Mouse (Mus musculus) cortical plate, adult 2 months (tissue): ENCODE measurements at regions not wholly inside any gene's neighbourhood (a gene's known extent, or its start where the extent isn't known, plus 50 kb on each side); places are given as distances from the start of the nearest gene placed in this dataset.

ENCODE experiments used
- CTCF ChIP-seq: fragments of 200-500 bp; IDR thresholded peaks from 2 replicates; pipeline ENCODE4 v1.5.1; 2011; ENCODE audit warnings: mild to moderate bottlenecking, control low read depth, low read length; ENCODE audit not compliant: insufficient read depth; ENCODE audit errors: extremely low read depth
- POLR2A ChIP-seq: fragments of 200-500 bp; IDR thresholded peaks from 2 replicates; pipeline ENCODE4 v1.6.1; 2011; ENCODE audit warnings: mild to moderate bottlenecking, low read length, control low read depth; ENCODE audit not compliant: insufficient read depth; ENCODE audit errors: extremely low read depth

DNA sequence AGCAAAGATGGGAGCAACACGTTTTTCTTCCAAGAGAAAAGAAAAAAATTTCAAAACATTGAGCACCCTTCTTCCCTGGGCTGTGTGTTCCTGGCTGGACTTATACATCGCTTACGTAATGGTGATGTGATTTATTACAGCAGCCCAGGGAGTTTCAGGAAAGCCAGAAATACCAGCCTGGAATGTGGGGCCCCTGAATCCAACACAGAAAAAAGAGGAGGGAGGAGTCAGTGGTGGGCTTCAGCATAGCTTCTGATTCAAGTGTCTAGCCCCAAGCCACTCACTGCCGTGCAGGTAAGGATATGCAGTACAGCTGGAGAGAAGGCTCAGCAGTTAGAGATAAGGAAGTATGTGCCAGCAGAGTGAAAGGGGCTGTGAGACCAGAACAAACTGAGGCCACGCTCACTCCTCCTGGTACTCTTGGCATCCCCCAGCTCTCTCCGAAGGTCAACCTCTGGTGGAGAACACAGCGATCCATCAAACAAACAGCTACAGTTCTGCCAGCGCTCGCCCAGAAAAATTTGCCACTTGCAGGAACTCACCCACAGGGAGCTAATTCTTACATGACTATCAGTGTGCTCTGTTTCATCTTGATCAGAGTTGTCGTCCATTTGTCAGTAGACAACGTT lies 113.3 kb downstream of the Adamts15 start:
- no peak for TF ChIP-seq CTCF
- no peak for TF ChIP-seq POLR2A
